Mouse (Mus musculus): ENCODE measurements around the gene Eif3k. TPM values are rescaled to one million over a fixed set of nuclear protein-coding genes. Genes with fewer than 3 reads are reported as not detected.

Eif3k gene
- polyA plus RNA-seq, 1 experiment from 2014 or later, result 438 TPM

GRCm38 (mm10) chr7:28921722-28922465 lies 59.8 kb downstream of the Eif3k start:
- Histone ChIP-seq H3K27ac (peak overlapping the region; percentile 97), H3K4me2 (no peak overlapping the region), H3K27me3 (no peaks in the 10 kb centered on the region), H3K9ac (replicated peaks) (no peak overlapping the region), H3K4me3 (replicated peaks) (no peak overlapping the region), H3K4me1 (replicated peaks) (peaks cover 86% of the 10 kb centered on the region), H3K9me3 (no peaks in the 10 kb centered on the region), H3K36me3 (peaks cover 33% of the 10 kb centered on the region)
- ATAC-seq (ENCODE audit: insufficient number of reproducible peaks, insufficient read depth, low FRiP score, low TSS enrichment, low read depth), result no peak
- 83% methylated on average over 8 of the region's 8 CpGs for WGBS

Other genes starting within 250 kb of the Eif3k start
- gene Mrps12, start 240.0 kb downstream of the Eif3k start, polyA plus RNA-seq (2016; fragmentation: Nextera tagmentation; extraction: Ambion mirVana), result 125 and 131 TPM in 2 replicates
- 32.4 and 33.1 TPM in 2 replicates for gene Sars2, start 239.9 kb downstream of the Eif3k start, polyA plus RNA-seq (2016; fragmentation: Nextera tagmentation; extraction: Ambion mirVana)
- gene Ccer2, start 225.7 kb downstream of the Eif3k start, polyA plus RNA-seq (2016; fragmentation: Nextera tagmentation; extraction: Ambion mirVana), result 0.24 TPM in 1 of 2 replicates, not detected in the other
- 70.8 and 76.9 TPM in 2 replicates for gene Sirt2, start 215.1 kb downstream of the Eif3k start, polyA plus RNA-seq (2016; fragmentation: Nextera tagmentation; extraction: Ambion mirVana)
- 37.4 and 40.8 TPM in 2 replicates for gene Nfkbib, start 214.4 kb downstream of the Eif3k start, polyA plus RNA-seq (2016; fragmentation: Nextera tagmentation; extraction: Ambion mirVana)
- gene Rinl, start 192.9 kb downstream of the Eif3k start, polyA plus RNA-seq (2016; fragmentation: Nextera tagmentation; extraction: Ambion mirVana), result 2.3 and 3.1 TPM in 2 replicates
- 347 and 425 TPM in 2 replicates for gene Hnrnpl, start 173.3 kb downstream of the Eif3k start, polyA plus RNA-seq (2016; fragmentation: Nextera tagmentation; extraction: Ambion mirVana)
- 111 and 114 TPM in 2 replicates for gene Ech1, start 156.6 kb downstream of the Eif3k start, polyA plus RNA-seq (2016; fragmentation: Nextera tagmentation; extraction: Ambion mirVana)
- 4.9 and 6.7 TPM in 2 replicates for gene Lgals4, start 148.0 kb downstream of the Eif3k start, polyA plus RNA-seq (2016; fragmentation: Nextera tagmentation; extraction: Ambion mirVana)
- 3.4 and 4.8 TPM in 2 replicates for gene Lgals7, start 118.0 kb downstream of the Eif3k start, polyA plus RNA-seq (2016; fragmentation: Nextera tagmentation; extraction: Ambion mirVana)
- gene Capn12, start 100.4 kb downstream of the Eif3k start, polyA plus RNA-seq (2016; fragmentation: Nextera tagmentation; extraction: Ambion mirVana), result 0.26 and 0.29 TPM in 2 replicates
- gene Actn4, start 19.5 kb downstream of the Eif3k start, polyA plus RNA-seq (2016; fragmentation: Nextera tagmentation; extraction: Ambion mirVana), result 269 and 283 TPM in 2 replicates
- 10.9 and 11.9 TPM in 2 replicates for gene Map4k1, start 186 bp upstream of the Eif3k start, polyA plus RNA-seq (2016; fragmentation: Nextera tagmentation; extraction: Ambion mirVana)
- gene Ryr1, start 143.3 kb upstream of the Eif3k start, polyA plus RNA-seq (2016; fragmentation: Nextera tagmentation; extraction: Ambion mirVana), result 5.0 and 5.2 TPM in 2 replicates
- gene Rasgrp4, start 153.0 kb upstream of the Eif3k start, polyA plus RNA-seq (2016; fragmentation: Nextera tagmentation; extraction: Ambion mirVana), result 0.93 and 1.3 TPM in 2 replicates
- 14.2 and 16.4 TPM in 2 replicates for gene Fam98c, start 174.4 kb upstream of the Eif3k start, polyA plus RNA-seq (2016; fragmentation: Nextera tagmentation; extraction: Ambion mirVana)
- gene Ggn, start 188.3 kb upstream of the Eif3k start, polyA plus RNA-seq (2016; fragmentation: Nextera tagmentation; extraction: Ambion mirVana), result 0.60 and 1.1 TPM in 2 replicates
- 5.0 and 6.6 TPM in 2 replicates for gene Spred3, start 188.5 kb upstream of the Eif3k start, polyA plus RNA-seq (2016; fragmentation: Nextera tagmentation; extraction: Ambion mirVana)
- gene Psmd8, start 198.8 kb upstream of the Eif3k start, polyA plus RNA-seq (2016; fragmentation: Nextera tagmentation; extraction: Ambion mirVana), result 292 and 305 TPM in 2 replicates
- 0.56 and 0.69 TPM in 2 replicates for gene Catsperg1, start 232.2 kb upstream of the Eif3k start, polyA plus RNA-seq (2016; fragmentation: Nextera tagmentation; extraction: Ambion mirVana)